Mouse (Mus musculus): ENCODE results near the gene Heyl. TPM values are rescaled to one million over a fixed set of nuclear protein-coding genes. Genes with fewer than 3 reads are reported as not detected.

Gene Heyl
- 3.5 and 9.3 TPM in 2 replicates for polyA plus RNA-seq (2014; fragmentation: Nextera tagmentation; extraction: Ambion mirVana)

DNA sequence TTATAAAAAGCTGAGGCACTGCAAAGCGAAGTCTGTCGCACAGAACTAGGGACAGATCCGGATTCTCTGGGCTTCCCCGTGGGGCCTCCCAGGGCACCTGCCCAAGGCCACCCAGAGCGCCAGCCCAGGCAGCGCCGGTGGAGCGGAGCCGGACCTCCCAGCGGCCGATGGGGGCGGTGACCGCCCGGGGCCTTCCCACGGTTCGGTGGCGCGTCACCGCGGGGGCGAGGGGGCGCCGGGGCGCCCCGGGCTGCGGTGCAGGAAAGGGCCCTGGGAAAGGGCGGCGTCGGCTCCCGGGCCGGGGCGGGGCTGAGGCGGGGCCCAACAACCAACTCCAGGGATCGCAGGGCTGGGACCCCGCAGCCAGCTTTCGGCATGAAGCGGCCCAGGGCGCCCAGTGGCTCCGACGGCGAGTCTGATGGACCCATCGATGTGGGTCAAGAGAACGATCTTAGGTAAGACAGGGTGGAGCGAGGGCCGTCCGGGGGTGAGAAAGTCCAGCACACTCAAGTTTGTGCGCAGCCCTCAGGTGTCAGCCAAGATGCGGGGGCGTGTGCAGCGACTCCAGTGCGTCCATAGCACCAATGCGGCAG lies at the start of gene Heyl:
Gene Heyl, plus strand, starts transcription at position 65 of the 593 bp plus-strand sequence.
- WGBS = 3% methylated on average over 52 of the region's 52 CpGs

DNA sequence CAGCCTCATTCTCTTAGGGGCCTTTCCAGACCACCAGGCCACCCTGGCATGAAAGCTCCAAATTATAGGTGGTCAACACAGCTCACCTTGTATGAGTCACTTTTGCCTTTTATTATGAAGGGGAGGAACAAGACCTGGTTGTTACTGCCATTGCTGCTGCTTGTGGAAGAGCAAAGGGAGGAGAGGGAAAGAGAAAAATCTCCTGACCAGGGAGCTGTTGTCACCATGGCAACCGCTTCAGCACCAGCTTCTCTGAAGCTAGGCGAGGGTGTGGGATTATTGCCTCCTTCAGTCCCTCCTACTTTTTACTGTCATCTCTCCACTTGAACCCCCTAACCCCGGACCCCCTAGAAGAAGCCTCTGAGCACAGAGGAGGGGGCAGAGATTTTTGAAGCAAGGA lies 48.5 kb upstream of the Heyl start:
- Histone ChIP-seq H3K9me3 (ENCODE audit: control insufficient read depth, low read length) (no peaks in the 10 kb centered on the region), H3K4me2 (ENCODE audit: low read depth, low read length) (peak overlapping the region; percentile 76; the same call in 1 of the 2 replicates), H3K9ac (replicated peaks; ENCODE audit: low read depth, low read length) (no peak overlapping the region), H3K27me3 (ENCODE audit: control insufficient read depth, insufficient read depth, low read length) (peaks cover 13% of the 10 kb centered on the region), H3K27ac (ENCODE audit: low read depth, low read length) (no peak overlapping the region), H3K4me1 (ENCODE audit: control insufficient read depth, insufficient read depth, low read length) (peaks cover 10% of the 10 kb centered on the region; the same call in 1 of the 2 replicates), H3K36me3 (ENCODE audit: control insufficient read depth, insufficient read depth, low read length) (no peaks in the 10 kb centered on the region), H3K4me3 (ENCODE audit: low read depth, low read length) (no peak overlapping the region)
- ATAC-seq (ENCODE audit: low read depth) = no peak
- 43% methylated on average over 3 of the region's 3 CpGs for WGBS

More for the DNA sequence above, at the start of gene Heyl:
- H3K27me3 ChIP-seq (ENCODE audit: control insufficient read depth, insufficient read depth, low read length) = peaks cover 11% of the 10 kb centered on the region
- H3K4me1 ChIP-seq (ENCODE audit: control insufficient read depth, insufficient read depth, low read length) = 0 out of 2 replicates have a peak, but pooled peaks cover 3% of the 10 kb centered on the region
- no peaks in the 10 kb centered on the region for H3K36me3 ChIP-seq (ENCODE audit: control insufficient read depth, insufficient read depth, low read length)
- H3K4me2 ChIP-seq (ENCODE audit: low read depth, low read length) = peak within 1 kb of the TSS; percentile 48
- H3K27ac ChIP-seq (ENCODE audit: low read depth, low read length) = no peak within 1 kb of the TSS
- peak within 1 kb of the TSS; percentile 26; the same call in 1 of the 2 replicates for H3K4me3 ChIP-seq (ENCODE audit: low read depth, low read length)
- H3K9me3 ChIP-seq (ENCODE audit: control insufficient read depth, low read length) = no peaks in the 10 kb centered on the region
- ATAC-seq (ENCODE audit: low read depth) = peak; percentile 56; the same call in 1 of the 2 replicates
- peak within 1 kb of the TSS; percentile 39 for H3K9ac ChIP-seq (replicated peaks; ENCODE audit: low read depth, low read length)

DNA sequence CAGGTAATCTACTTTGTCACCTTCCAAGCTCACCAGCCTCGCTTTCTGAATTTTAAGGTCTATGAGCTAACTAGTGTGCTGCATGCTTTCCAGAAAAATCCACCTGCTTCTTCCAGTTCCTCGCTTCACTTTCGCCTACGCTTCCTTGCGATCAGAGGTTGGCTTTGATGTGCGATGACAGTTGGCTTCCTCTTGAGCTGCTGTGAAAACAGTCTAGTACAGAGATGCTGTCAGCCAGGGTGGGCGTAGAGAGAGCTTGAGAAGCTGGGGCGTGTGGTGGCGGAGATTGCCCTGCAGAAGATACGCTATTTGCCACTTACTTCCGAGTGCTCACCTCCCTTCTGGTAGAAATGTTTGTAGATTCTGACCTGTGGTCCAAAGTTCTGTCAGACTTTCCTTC lies 41.0 kb upstream of the Heyl start:
- H3K9me3 ChIP-seq (ENCODE audit: control insufficient read depth, low read length) = no peaks in the 10 kb centered on the region
- no peaks in the 10 kb centered on the region for H3K27me3 ChIP-seq (ENCODE audit: control insufficient read depth, insufficient read depth, low read length)
- no peak for ATAC-seq (ENCODE audit: low read depth)
- no peak overlapping the region for H3K27ac ChIP-seq (ENCODE audit: low read depth, low read length)
- 92% methylated on average over 11 of the region's 11 CpGs for WGBS
- H3K4me1 ChIP-seq (ENCODE audit: control insufficient read depth, insufficient read depth, low read length) = no peaks in the 10 kb centered on the region
- H3K9ac ChIP-seq (replicated peaks; ENCODE audit: low read depth, low read length) = no peak overlapping the region
- no peaks in the 10 kb centered on the region for H3K36me3 ChIP-seq (ENCODE audit: control insufficient read depth, insufficient read depth, low read length)
- H3K4me2 ChIP-seq (ENCODE audit: low read depth, low read length) = no peak overlapping the region
- H3K4me3 ChIP-seq (ENCODE audit: low read depth, low read length) = no peak overlapping the region

DNA sequence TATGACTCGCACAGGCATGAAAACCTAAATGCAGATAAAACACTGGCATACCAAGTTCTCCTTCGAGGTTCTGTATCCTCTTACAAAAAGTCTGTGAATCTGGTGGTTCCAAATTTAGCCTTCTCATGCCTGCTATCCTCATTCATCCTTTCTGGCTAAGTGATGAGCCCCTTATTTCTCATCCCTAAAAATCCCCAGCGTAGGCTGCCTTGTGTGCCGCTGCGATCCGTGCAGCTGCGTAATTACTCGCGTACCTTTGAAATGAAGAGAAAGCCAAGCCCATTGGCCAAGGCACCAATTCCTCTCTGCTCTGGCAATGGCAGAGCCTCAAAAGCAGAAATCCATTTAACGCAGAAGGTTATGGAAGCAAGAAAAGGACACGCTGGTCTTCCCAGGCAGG lies 39.6 kb upstream of the Heyl start:
- Histone ChIP-seq H3K27ac (ENCODE audit: low read depth, low read length) (no peak overlapping the region), H3K4me2 (ENCODE audit: low read depth, low read length) (no peak overlapping the region), H3K9ac (replicated peaks; ENCODE audit: low read depth, low read length) (no peak overlapping the region; the same call in 1 of the 2 replicates), H3K36me3 (ENCODE audit: control insufficient read depth, insufficient read depth, low read length) (no peaks in the 10 kb centered on the region), H3K27me3 (ENCODE audit: control insufficient read depth, insufficient read depth, low read length) (no peaks in the 10 kb centered on the region), H3K4me3 (ENCODE audit: low read depth, low read length) (no peak overlapping the region), H3K4me1 (ENCODE audit: control insufficient read depth, insufficient read depth, low read length) (no peaks in the 10 kb centered on the region), H3K9me3 (ENCODE audit: control insufficient read depth, low read length) (no peaks in the 10 kb centered on the region)
- WGBS = 92% methylated on average over 11 of the region's 11 CpGs
- no peak for ATAC-seq (ENCODE audit: low read depth)

DNA sequence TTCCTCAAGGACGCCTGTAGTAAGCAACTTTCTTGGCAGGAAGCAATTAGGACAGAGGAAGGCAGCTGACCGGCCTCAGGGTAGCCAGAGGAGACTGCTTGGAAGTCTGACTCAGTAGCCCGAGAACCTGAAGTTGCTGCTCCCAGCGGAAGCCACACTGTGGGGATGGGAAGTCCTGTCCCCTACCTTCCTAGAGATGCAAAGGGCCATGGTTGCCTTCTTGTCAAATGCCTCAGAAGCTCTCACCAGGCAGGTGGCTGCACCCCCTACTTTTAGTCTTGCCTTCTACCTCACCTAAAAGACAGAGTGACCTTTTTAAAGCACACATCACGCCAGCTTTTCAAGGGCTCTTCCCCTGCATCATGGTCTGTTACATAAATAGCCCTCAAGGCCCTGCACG lies 36.7 kb upstream of the Heyl start:
- H3K4me3 ChIP-seq (ENCODE audit: low read depth, low read length) = no peak overlapping the region
- no peak overlapping the region for H3K9ac ChIP-seq (replicated peaks; ENCODE audit: low read depth, low read length)
- peaks cover 11% of the 10 kb centered on the region for H3K27me3 ChIP-seq (ENCODE audit: control insufficient read depth, insufficient read depth, low read length)
- no peak overlapping the region for H3K27ac ChIP-seq (ENCODE audit: low read depth, low read length)
- peaks cover 8% of the 10 kb centered on the region; the same call in 1 of the 2 replicates for H3K4me1 ChIP-seq (ENCODE audit: control insufficient read depth, insufficient read depth, low read length)
- 71% methylated on average over 6 of the region's 6 CpGs for WGBS
- no peaks in the 10 kb centered on the region for H3K9me3 ChIP-seq (ENCODE audit: control insufficient read depth, low read length)
- ATAC-seq (ENCODE audit: low read depth) = no peak
- no peaks in the 10 kb centered on the region for H3K36me3 ChIP-seq (ENCODE audit: control insufficient read depth, insufficient read depth, low read length)
- no peak overlapping the region for H3K4me2 ChIP-seq (ENCODE audit: low read depth, low read length)

DNA sequence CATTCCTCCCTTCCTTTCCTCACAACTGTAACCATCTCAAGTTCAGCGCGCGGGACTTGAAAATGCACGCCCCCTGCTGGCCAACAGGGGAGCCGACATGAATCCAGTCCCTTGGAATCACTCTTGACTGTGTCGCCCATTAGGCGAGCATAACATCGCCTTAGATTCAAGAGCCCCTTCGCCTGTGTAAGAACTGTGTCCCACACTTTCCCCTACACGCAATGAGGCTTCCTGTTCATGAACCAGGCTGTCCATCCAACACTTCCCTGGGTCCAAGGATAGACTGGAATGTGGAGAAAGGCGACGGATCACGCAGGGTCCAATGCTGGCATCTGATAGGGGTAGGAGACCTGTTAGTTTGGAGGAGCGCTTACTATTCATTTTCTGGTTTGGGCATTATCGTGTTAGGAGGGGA lies 32.6 kb upstream of the Heyl start:
- H3K9me3 ChIP-seq (ENCODE audit: control insufficient read depth, low read length) = no peaks in the 10 kb centered on the region
- no peak overlapping the region for H3K27ac ChIP-seq (ENCODE audit: low read depth, low read length)
- peak overlapping the region; percentile 42; the same call in 1 of the 2 replicates for H3K9ac ChIP-seq (replicated peaks; ENCODE audit: low read depth, low read length)
- H3K4me2 ChIP-seq (ENCODE audit: low read depth, low read length) = peak overlapping the region; percentile 73
- peak; percentile 65; the same call in 1 of the 2 replicates for ATAC-seq (ENCODE audit: low read depth)
- peaks cover 16% of the 10 kb centered on the region for H3K27me3 ChIP-seq (ENCODE audit: control insufficient read depth, insufficient read depth, low read length)
- 2% methylated on average over 15 of the region's 15 CpGs for WGBS
- no peaks in the 10 kb centered on the region for H3K36me3 ChIP-seq (ENCODE audit: control insufficient read depth, insufficient read depth, low read length)
- H3K4me3 ChIP-seq (ENCODE audit: low read depth, low read length) = peak overlapping the region; percentile 31
- H3K4me1 ChIP-seq (ENCODE audit: control insufficient read depth, insufficient read depth, low read length) = peaks cover 9% of the 10 kb centered on the region; the same call in 1 of the 2 replicates

DNA sequence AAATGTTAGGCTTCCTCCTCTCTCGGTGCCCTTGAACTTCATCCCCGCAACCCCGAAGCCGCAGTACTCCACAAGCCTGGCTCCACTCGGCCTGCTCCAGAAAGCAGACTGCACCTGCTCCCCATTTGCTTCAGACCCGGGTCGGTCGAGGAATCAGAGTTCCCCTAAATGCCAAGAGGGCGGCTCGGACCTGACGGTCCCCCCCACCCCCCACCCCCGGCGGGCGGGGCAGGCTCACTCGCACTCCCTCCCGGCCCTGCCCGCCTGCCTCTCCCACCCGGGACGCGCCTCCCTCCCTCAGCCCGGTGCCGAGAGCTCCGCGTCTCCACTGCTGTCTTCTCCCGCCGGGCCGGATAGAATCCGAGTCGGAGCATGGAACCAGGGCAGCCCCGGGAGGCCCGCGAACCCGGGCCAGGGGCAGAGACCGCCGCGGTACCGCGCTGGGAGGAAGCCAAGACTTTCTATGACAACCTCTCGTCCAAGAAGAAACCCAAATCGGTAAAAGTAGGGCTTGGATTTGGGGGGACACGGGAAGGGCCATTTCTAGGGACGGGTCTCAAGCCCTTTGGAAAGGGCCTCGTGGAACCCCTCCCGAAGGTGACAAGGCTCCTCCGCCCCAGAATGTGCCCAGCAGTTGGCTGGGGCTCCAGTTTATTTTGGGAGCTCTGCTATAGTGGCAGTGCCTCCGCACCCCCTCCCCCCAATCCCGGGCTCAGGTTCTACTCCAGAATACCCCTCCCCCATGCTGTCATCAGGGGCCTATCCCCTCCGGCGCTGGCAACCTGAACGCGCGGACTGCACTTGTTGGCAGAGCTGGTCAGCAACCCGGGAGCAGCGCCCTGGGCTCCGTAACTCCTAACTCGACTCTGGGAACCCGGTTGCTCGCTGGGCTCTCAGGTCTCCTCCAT lies 31.9 kb upstream of the Heyl start, which contains the start of gene Nt5c1a:
Gene Nt5c1a, plus strand, starts transcription at position 319 of the 908 bp plus-strand sequence.
- Histone ChIP-seq H3K9ac (replicated peaks; ENCODE audit: low read depth, low read length) (peak within 1 kb of the TSS; percentile 42), H3K36me3 (ENCODE audit: control insufficient read depth, insufficient read depth, low read length) (no peaks in the 10 kb centered on the region), H3K4me2 (ENCODE audit: low read depth, low read length) (peak within 1 kb of the TSS; percentile 73), H3K4me1 (ENCODE audit: control insufficient read depth, insufficient read depth, low read length) (peaks cover 9% of the 10 kb centered on the region; the same call in 1 of the 2 replicates), H3K9me3 (ENCODE audit: control insufficient read depth, low read length) (no peaks in the 10 kb centered on the region), H3K27me3 (ENCODE audit: control insufficient read depth, insufficient read depth, low read length) (peaks cover 16% of the 10 kb centered on the region), H3K27ac (ENCODE audit: low read depth, low read length) (no peak within 1 kb of the TSS), H3K4me3 (ENCODE audit: low read depth, low read length) (peak within 1 kb of the TSS; percentile 31)
- WGBS = 1% methylated on average over 58 of the region's 58 CpGs
- peak; percentile 48 for ATAC-seq (ENCODE audit: low read depth)

DNA sequence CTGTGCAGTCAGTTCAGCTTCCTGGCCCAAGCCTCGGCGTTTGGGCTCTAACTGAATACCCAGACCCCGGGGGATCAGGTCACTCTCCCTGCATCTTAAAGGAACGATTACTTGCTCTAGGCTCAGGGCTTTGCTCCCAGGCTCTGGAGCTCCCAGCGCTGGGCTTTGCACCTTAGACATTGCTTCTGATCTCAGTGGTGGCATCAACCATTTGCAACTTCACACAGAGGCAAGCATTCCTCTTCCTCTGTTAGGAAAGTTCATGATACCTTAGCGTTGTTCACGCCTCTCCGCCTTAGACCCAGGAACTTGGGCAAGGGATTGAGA lies 31.3 kb upstream of the Heyl start:
- peaks cover 16% of the 10 kb centered on the region for H3K27me3 ChIP-seq (ENCODE audit: control insufficient read depth, insufficient read depth, low read length)
- H3K4me2 ChIP-seq (ENCODE audit: low read depth, low read length) = peak overlapping the region; percentile 73
- no peak for ATAC-seq (ENCODE audit: low read depth)
- H3K4me3 ChIP-seq (ENCODE audit: low read depth, low read length) = no peak overlapping the region
- no peak overlapping the region for H3K9ac ChIP-seq (replicated peaks; ENCODE audit: low read depth, low read length)
- no peaks in the 10 kb centered on the region for H3K36me3 ChIP-seq (ENCODE audit: control insufficient read depth, insufficient read depth, low read length)
- no peaks in the 10 kb centered on the region for H3K9me3 ChIP-seq (ENCODE audit: control insufficient read depth, low read length)
- H3K4me1 ChIP-seq (ENCODE audit: control insufficient read depth, insufficient read depth, low read length) = peaks cover 9% of the 10 kb centered on the region; the same call in 1 of the 2 replicates
- WGBS = 10% methylated on average over 8 of the region's 8 CpGs
- no peak overlapping the region for H3K27ac ChIP-seq (ENCODE audit: low read depth, low read length)

DNA sequence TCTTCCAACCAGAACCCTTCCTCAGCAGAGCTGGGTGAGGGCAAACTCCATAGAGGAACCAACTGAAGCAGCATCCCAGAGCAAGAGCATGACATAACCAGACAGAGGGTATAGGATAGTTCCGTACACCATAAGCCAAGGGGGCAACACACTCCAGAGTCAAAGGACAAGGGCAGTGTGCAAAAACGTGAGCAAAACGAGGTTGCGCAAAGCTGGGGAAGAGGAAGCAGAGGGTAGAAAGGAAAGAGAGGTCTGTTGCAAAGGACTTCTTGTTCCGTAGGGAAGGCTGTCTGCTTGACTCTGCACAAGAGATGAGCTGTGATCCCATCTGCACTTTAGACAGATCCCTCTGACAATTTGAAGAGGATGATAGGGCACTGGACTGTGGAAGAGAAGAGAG lies 26.0 kb upstream of the Heyl start:
- Histone ChIP-seq H3K4me2 (ENCODE audit: low read depth, low read length) (no peak overlapping the region), H3K9ac (replicated peaks; ENCODE audit: low read depth, low read length) (no peak overlapping the region), H3K4me3 (ENCODE audit: low read depth, low read length) (no peak overlapping the region), H3K4me1 (ENCODE audit: control insufficient read depth, insufficient read depth, low read length) (no peaks in the 10 kb centered on the region), H3K27ac (ENCODE audit: low read depth, low read length) (no peak overlapping the region), H3K27me3 (ENCODE audit: control insufficient read depth, insufficient read depth, low read length) (0 out of 2 replicates have a peak, but pooled peaks cover 1% of the 10 kb centered on the region), H3K36me3 (ENCODE audit: control insufficient read depth, insufficient read depth, low read length) (no peaks in the 10 kb centered on the region), H3K9me3 (ENCODE audit: control insufficient read depth, low read length) (no peaks in the 10 kb centered on the region)
- ATAC-seq (ENCODE audit: low read depth) = no peak
- 81% methylated on average over 5 of the region's 5 CpGs for WGBS

Measured in neural tube, embryonic 14.5 days (tissue).